Mouse (Mus musculus) heart, postnatal 10 days (tissue): ENCODE measurements around the gene Gal3st3. TPM values are rescaled to one million over a fixed set of nuclear protein-coding genes. Genes with fewer than 3 reads are reported as not detected.

Experiments used
- total RNA-seq, 2 experiments: library from RNA; stranded (reverse); gene quantifications; 2 replicates each; pipeline ENCODE4 v1.2.3; 2021

The Gal3st3 gene
- total RNA-seq, 2 experiments from 2014 or later: 9.4 to 14.6 TPM

Other genes starting within 250 kb of the Gal3st3 start
- 1 to 10 TPM; 2.1 to 2.4 TPM for gene Rin1, start 247.8 kb upstream of the Gal3st3 start, total RNA-seq
- gene Cd248, start 230.3 kb upstream of the Gal3st3 start, total RNA-seq: 10 to 100 TPM; 33.8 to 39.7 TPM
- gene Tmem151a, start 212.8 kb upstream of the Gal3st3 start, total RNA-seq: 1 to 10 TPM; 3.3 to 3.5 TPM
- gene Yif1a, start 209.8 kb upstream of the Gal3st3 start, total RNA-seq: 10 to 100 TPM; 72.8 to 78.3 TPM
- gene Cnih2, start 199.8 kb upstream of the Gal3st3 start, total RNA-seq: under 1 TPM; 0.57 to 0.82 TPM
- gene Rab1b, start 191.3 kb upstream of the Gal3st3 start, total RNA-seq: 100 to 1,000 TPM; 193 to 204 TPM
- gene Klc2, start 179.8 kb upstream of the Gal3st3 start, total RNA-seq: 10 to 100 TPM; 38.8 to 42.8 TPM
- gene Pacs1, start 25.2 kb upstream of the Gal3st3 start, total RNA-seq: 10 to 100 TPM; 24.5 to 27.8 TPM
- 100 to 1,000 TPM; 129 to 136 TPM for gene Sf3b2, start 2.9 kb upstream of the Gal3st3 start, total RNA-seq
- not detected for gene Catsper1, start 37.4 kb downstream of the Gal3st3 start, total RNA-seq
- 1 to 10 TPM; 2.6 to 3.1 TPM for gene Cst6, start 51.2 kb downstream of the Gal3st3 start, total RNA-seq
- 10 to 100 TPM; 26.4 to 28.8 TPM for gene Eif1ad, start 68.4 kb downstream of the Gal3st3 start, total RNA-seq
- gene Banf1, start 68.8 kb downstream of the Gal3st3 start, total RNA-seq: 100 to 1,000 TPM; 173 to 178 TPM
- 10 to 100 TPM; 47.7 to 50.7 TPM for gene Sart1, start 90.4 kb downstream of the Gal3st3 start, total RNA-seq
- not detected for gene Tsga10ip, start 104.2 kb downstream of the Gal3st3 start, total RNA-seq
- 100 to 1,000 TPM; 240 to 260 TPM for gene Drap1, start 126.6 kb downstream of the Gal3st3 start, total RNA-seq
- gene AI837181, start 126.8 kb downstream of the Gal3st3 start, total RNA-seq: 10 to 100 TPM; 40.3 to 43.8 TPM
- not detected for gene Fosl1, start 149.2 kb downstream of the Gal3st3 start, total RNA-seq
- 10 to 100 TPM; 12.5 to 14.5 TPM for gene Ccdc85b, start 159.6 kb downstream of the Gal3st3 start, total RNA-seq
- 10 to 100 TPM; 90.2 to 91.5 TPM for gene Fibp, start 162.3 kb downstream of the Gal3st3 start, total RNA-seq
- gene Ctsw, start 170.2 kb downstream of the Gal3st3 start, total RNA-seq: under 1 TPM; 0.41 to 0.45 TPM
- 10 to 100 TPM; 28.6 to 32.7 TPM for gene Efemp2, start 175.6 kb downstream of the Gal3st3 start, total RNA-seq
- 10 to 100 TPM; 24.3 to 25.5 TPM for gene Mus81, start 190.1 kb downstream of the Gal3st3 start, total RNA-seq
- gene Cfl1, start 192.1 kb downstream of the Gal3st3 start, total RNA-seq: 100 to 1,000 TPM; 497 to 519 TPM
- 1 to 10 TPM in 1 of 2 experiments, under 1 TPM in 1; 0.69 to 1.2 TPM for gene 1700020D05Rik, start 205.5 kb downstream of the Gal3st3 start, total RNA-seq
- gene Snx32, start 212.2 kb downstream of the Gal3st3 start, total RNA-seq: 1 to 10 TPM; 6.1 to 7.7 TPM